Mouse (Mus musculus) kidney, embryonic 14.5 days (tissue): ENCODE measurements around the gene Ufc1. TPM values are rescaled to one million over a fixed set of nuclear protein-coding genes. Genes with fewer than 3 reads are reported as not detected.

Experiments
- polyA plus RNA-seq: library from polyadenylated mRNA; unstranded; fragments of >200 nt; fragmentation: Nextera tagmentation; extraction: Ambion mirVana; gene quantifications from 2 replicates; pipeline ENCODE4 v1.2.1, GENCODE M21; 2014

Gene Ufc1
- polyA plus RNA-seq, 1 experiment from 2014 or later: 114 TPM

Other genes starting within 250 kb of the Ufc1 start
- gene Fcgr3, start 230.1 kb downstream of the Ufc1 start, polyA plus RNA-seq: 7.0 and 7.9 TPM in 2 replicates
- 2.9 and 3.8 TPM in 2 replicates for gene Cfap126, start 181.1 kb downstream of the Ufc1 start, polyA plus RNA-seq
- gene Sdhc, start 144.4 kb downstream of the Ufc1 start, polyA plus RNA-seq: 291 and 322 TPM in 2 replicates
- gene Mpz, start 144.3 kb downstream of the Ufc1 start, polyA plus RNA-seq: 0.24 TPM in 1 of 2 replicates, not detected in the other
- 2.1 and 2.6 TPM in 2 replicates for gene Pcp4l1, start 98.8 kb downstream of the Ufc1 start, polyA plus RNA-seq
- 0.24 and 0.27 TPM in 2 replicates for gene Nr1i3, start 81.1 kb downstream of the Ufc1 start, polyA plus RNA-seq
- 31.3 and 36.4 TPM in 2 replicates for gene Tomm40l, start 72.5 kb downstream of the Ufc1 start, polyA plus RNA-seq
- gene Apoa2, start 70.0 kb downstream of the Ufc1 start, polyA plus RNA-seq: 3.5 and 5.7 TPM in 2 replicates
- 30.7 and 32.1 TPM in 2 replicates for gene Fcer1g, start 60.7 kb downstream of the Ufc1 start, polyA plus RNA-seq
- 4.1 and 6.9 TPM in 2 replicates for gene Adamts4, start 44.6 kb downstream of the Ufc1 start, polyA plus RNA-seq
- 229 and 293 TPM in 2 replicates for gene Ndufs2, start 43.6 kb downstream of the Ufc1 start, polyA plus RNA-seq
- gene B4galt3, start 24.7 kb downstream of the Ufc1 start, polyA plus RNA-seq: 69.9 and 79.2 TPM in 2 replicates
- gene Ppox, start 13.8 kb downstream of the Ufc1 start, polyA plus RNA-seq: 43.7 and 58.1 TPM in 2 replicates
- gene Usp21, start 7.0 kb downstream of the Ufc1 start, polyA plus RNA-seq: 74.4 and 87.9 TPM in 2 replicates
- gene Dedd, start 34.1 kb upstream of the Ufc1 start, polyA plus RNA-seq: 38.8 and 47.1 TPM in 2 replicates
- gene Nit1, start 50.6 kb upstream of the Ufc1 start, polyA plus RNA-seq: 33.7 and 34.5 TPM in 2 replicates
- gene Pfdn2, start 50.6 kb upstream of the Ufc1 start, polyA plus RNA-seq: 53.7 and 103 TPM in 2 replicates
- gene Klhdc9, start 65.8 kb upstream of the Ufc1 start, polyA plus RNA-seq: 2.2 and 2.4 TPM in 2 replicates
- 1.0 and 2.6 TPM in 2 replicates for gene Nectin4, start 75.1 kb upstream of the Ufc1 start, polyA plus RNA-seq
- 0.69 and 0.81 TPM in 2 replicates for gene Arhgap30, start 93.9 kb upstream of the Ufc1 start, polyA plus RNA-seq
- gene Usf1, start 116.3 kb upstream of the Ufc1 start, polyA plus RNA-seq: 85.4 and 86.4 TPM in 2 replicates
- 2.2 and 4.0 TPM in 2 replicates for gene Tstd1, start 123.8 kb upstream of the Ufc1 start, polyA plus RNA-seq
- gene F11r, start 142.5 kb upstream of the Ufc1 start, polyA plus RNA-seq: 96.4 and 127 TPM in 2 replicates
- gene Alyref2, start 208.5 kb upstream of the Ufc1 start, polyA plus RNA-seq: 10.3 and 14.7 TPM in 2 replicates
- not detected in 2 replicates for gene Itln1, start 240.3 kb upstream of the Ufc1 start, polyA plus RNA-seq